Mouse (Mus musculus) neural tube, embryonic 14.5 days (tissue): ENCODE data around the gene Gm36864. TPM values are rescaled to one million over a fixed set of nuclear protein-coding genes. Genes with fewer than 3 reads are reported as not detected.
"Not testable (repeated sequence)": the region's sequence is repeated elsewhere in the genome, so short reads cannot be mapped to it uniquely, and the experiment has no call there.

ENCODE experiments used
- ATAC-seq: fragments of 200-750 bp; cut with Nextera tagmentation; 2 replicates; pipeline ENCODE4 v1.8.0; 2017; ENCODE audit warnings: low read depth, mild to moderate bottlenecking, moderate TSS enrichment, moderate library complexity
- H3K27ac ChIP-seq: fragments of 300-500 bp; sonication (generic); 2 replicates; pipeline ENCODE4 v1.5.1; 2014; ENCODE audit warnings: low read depth, mild to moderate bottlenecking, control low read depth, low read length, moderate library complexity, mixed read lengths
- H3K27me3 ChIP-seq: fragments of 300-500 bp; sonication (generic); 2 replicates; pipeline ENCODE4 v1.6.1; 2014; ENCODE audit warnings: low read length; ENCODE audit not compliant: control insufficient read depth, insufficient read depth
- H3K36me3 ChIP-seq: fragments of 300-500 bp; sonication (generic); 2 replicates; pipeline ENCODE4 v1.6.1; 2014; ENCODE audit warnings: low read length, mixed read lengths; ENCODE audit not compliant: control insufficient read depth, insufficient read depth
- H3K4me1 ChIP-seq: fragments of 300-500 bp; sonication (generic); 2 replicates; pipeline ENCODE4 v1.6.1; 2014; ENCODE audit warnings: low read length; ENCODE audit not compliant: control insufficient read depth, insufficient read depth
- H3K4me2 ChIP-seq: fragments of 300-500 bp; sonication (generic); 2 replicates; pipeline ENCODE4 v1.6.1; 2014; ENCODE audit warnings: mild to moderate bottlenecking, low read depth, low read length, control low read depth
- H3K4me3 ChIP-seq: fragments of 300-500 bp; sonication (generic); 2 replicates; pipeline ENCODE4 v1.5.1; 2014; ENCODE audit warnings: low read depth, low read length, control low read depth, mixed read lengths
- H3K9ac ChIP-seq: fragments of 300-500 bp; sonication (generic); replicated peaks from 2 replicates; pipeline ENCODE4 v1.6.1; 2014; ENCODE audit warnings: low read depth, mild to moderate bottlenecking, control low read depth, low read length, mixed read lengths
- H3K9me3 ChIP-seq: fragments of 300-500 bp; sonication (generic); 2 replicates; pipeline ENCODE4 v1.6.1; 2016; ENCODE audit warnings: low read length; ENCODE audit not compliant: control insufficient read depth
- WGBS: fragments of 180-500 bp; shearing (Covaris S2); extraction: QIAGEN DNeasy Blood & Tissue Kit; methylation state at CpG from one replicate; pipeline ENCODE4 v1.1.7; 2014; 5-methylcytosine and 5-hydroxymethylcytosine counted together
- polyA plus RNA-seq: library from polyadenylated mRNA; unstranded; fragments of >200 nt; fragmentation: Nextera tagmentation; extraction: Ambion mirVana; gene quantifications from 2 replicates; pipeline ENCODE4 v1.2.1, GENCODE M21; 2014

Gene Gm36864
- polyA plus RNA-seq, 1 experiment from 2014 or later, result not detected

GRCm38 (mm10) chr7:44222335-44222734, 13.6 kb upstream of the Gm36864 start:
- not testable (repeated sequence) for H3K9me3 ChIP-seq, H3K27me3 ChIP-seq, ATAC-seq, H3K4me1 ChIP-seq, H3K36me3 ChIP-seq, H3K27ac ChIP-seq, H3K9ac ChIP-seq, H3K4me2 ChIP-seq, H3K4me3 ChIP-seq
- 85% methylated on average over 6 of the region's 6 CpGs for WGBS

- no peak within 1 kb of the TSS for H3K4me3 ChIP-seq
- ATAC-seq, result no peak
- H3K9ac ChIP-seq, result no peak within 1 kb of the TSS
- WGBS, result 64% methylated on average over 1 of the region's 1 CpGs
- no peaks in the 10 kb centered on the region for H3K9me3 ChIP-seq
- H3K4me1 ChIP-seq, result no peaks in the 10 kb centered on the region
- H3K27ac ChIP-seq, result no peak within 1 kb of the TSS
- no peak within 1 kb of the TSS for H3K4me2 ChIP-seq
- H3K36me3 ChIP-seq, result no peaks in the 10 kb centered on the region
- H3K27me3 ChIP-seq, result no peaks in the 10 kb centered on the region
These were observed 10.9 kb upstream of the Gm36864 start, which contains the start of gene Klk1 for GRCm38 (mm10) chr7:44225076-44225475. Gene Klk1 (plus strand): TSS chr7:44225360.

GRCm38 (mm10) chr7:44239913-44240312, 3.9 kb downstream of the Gm36864 start:
- H3K4me3 ChIP-seq, result no peak overlapping the region
- H3K36me3 ChIP-seq, result no peaks in the 10 kb centered on the region
- ATAC-seq, result no peak
- no peak overlapping the region for H3K9ac ChIP-seq
- H3K4me1 ChIP-seq, result no peaks in the 10 kb centered on the region
- H3K4me2 ChIP-seq, result no peak overlapping the region
- no peaks in the 10 kb centered on the region for H3K27me3 ChIP-seq
- no peak overlapping the region for H3K27ac ChIP-seq
- no peaks in the 10 kb centered on the region for H3K9me3 ChIP-seq
- 62% methylated on average over 2 of the region's 2 CpGs for WGBS

GRCm38 (mm10) chr7:44240712-44241111, 4.7 kb downstream of the Gm36864 start:
- no peak for ATAC-seq
- 65% methylated on average over 1 of the region's 1 CpGs for whole genome bisulfite sequencing
- Histone ChIP-seq H3K9me3 (no peaks in the 10 kb centered on the region), H3K9ac (no peak overlapping the region), H3K27me3 (no peaks in the 10 kb centered on the region), H3K36me3 (no peaks in the 10 kb centered on the region), H3K4me2 (no peak overlapping the region), H3K27ac (no peak overlapping the region), H3K4me1 (0 out of 2 replicates have a peak, but pooled peaks cover 4% of the 10 kb centered on the region), H3K4me3 (no peak overlapping the region)

- Histone ChIP-seq H3K9me3 (no peaks in the 10 kb centered on the region), H3K4me3 (no peak overlapping the region), H3K36me3 (no peaks in the 10 kb centered on the region), H3K4me1 (0 out of 2 replicates have a peak, but pooled peaks cover 4% of the 10 kb centered on the region), H3K27ac (no peak overlapping the region), H3K9ac (no peak overlapping the region), H3K27me3 (no peaks in the 10 kb centered on the region), H3K4me2 (no peak overlapping the region)
- WGBS, result 66% methylated on average over 2 of the region's 2 CpGs
- ATAC-seq, result no peak
These were observed 5.2 kb downstream of the Gm36864 start for GRCm38 (mm10) chr7:44241163-44241562.

- H3K27me3 ChIP-seq, result no peaks in the 10 kb centered on the region
These were observed 8.1 kb downstream of the Gm36864 start for GRCm38 (mm10) chr7:44244080-44244479.

GRCm38 (mm10) chr7:44246055-44246983, 10.3 kb downstream of the Gm36864 start, which contains the start of the genes 1700028J19Rik and 2410002F23Rik:
Gene 1700028J19Rik (minus strand): TSS chr7:44246695.
Gene 2410002F23Rik (plus strand): TSS chr7:44246722.
- no peaks in the 10 kb centered on the region for H3K9me3 ChIP-seq
- ATAC-seq, result peak; percentile 85
- H3K9ac ChIP-seq, result peak within 1 kb of the TSS; percentile 90
- no peaks in the 10 kb centered on the region for H3K27me3 ChIP-seq
- H3K27ac ChIP-seq, result peak within 1 kb of the TSS; percentile 91
- peaks cover 17% of the 10 kb centered on the region; the same call in 1 of the 2 replicates for H3K4me1 ChIP-seq
- whole genome bisulfite sequencing, result under 1% methylated on average over 62 of the region's 62 CpGs
- peaks cover 18% of the 10 kb centered on the region for H3K36me3 ChIP-seq
- peak within 1 kb of the TSS; percentile 70 for H3K4me2 ChIP-seq
- peak within 1 kb of the TSS; percentile 78 for H3K4me3 ChIP-seq

More at GRCm38 (mm10) chr7:44244080-44244479, 8.1 kb downstream of the Gm36864 start:
- Histone ChIP-seq H3K9ac (no peak overlapping the region), H3K9me3 (no peaks in the 10 kb centered on the region), H3K36me3 (peaks cover 3% of the 10 kb centered on the region; the same call in 1 of the 2 replicates), H3K4me1 (peaks cover 12% of the 10 kb centered on the region; the same call in 1 of the 2 replicates), H3K4me3 (no peak overlapping the region), H3K4me2 (no peak overlapping the region), H3K27ac (no peak overlapping the region)
- WGBS, result 63% methylated on average over 1 of the region's 1 CpGs
- no peak for ATAC-seq

- Histone ChIP-seq H3K4me3 (peak overlapping the region; percentile 78), H3K9ac (peak overlapping the region; percentile 90), H3K4me2 (peak overlapping the region; percentile 70), H3K27me3 (no peaks in the 10 kb centered on the region), H3K4me1 (peaks cover 17% of the 10 kb centered on the region; the same call in 1 of the 2 replicates), H3K36me3 (peaks cover 18% of the 10 kb centered on the region), H3K27ac (peak overlapping the region; percentile 91), H3K9me3 (no peaks in the 10 kb centered on the region)
- under 1% methylated on average over 23 of the region's 23 CpGs for WGBS
- peak; percentile 22 for ATAC-seq
These were observed 11.1 kb downstream of the Gm36864 start for GRCm38 (mm10) chr7:44246984-44247470.

GRCm38 (mm10) chr7:44247971-44248370, 12.0 kb downstream of the Gm36864 start:
- Histone ChIP-seq H3K27ac (no peak overlapping the region), H3K4me3 (peak overlapping the region; percentile 78), H3K36me3 (peaks cover 24% of the 10 kb centered on the region), H3K27me3 (no peaks in the 10 kb centered on the region), H3K4me2 (peak overlapping the region; percentile 70), H3K4me1 (peaks cover 17% of the 10 kb centered on the region; the same call in 1 of the 2 replicates), H3K9me3 (no peaks in the 10 kb centered on the region), H3K9ac (0 out of 2 replicates have a peak overlapping the region, but pooled peaks have one; percentile 90)
- no peak for ATAC-seq
- 97% methylated on average over 2 of the region's 2 CpGs for WGBS
